Mouse (Mus musculus) liver, embryonic 14.5 days (tissue): Measurements from ENCODE around the gene Olfr522.

ENCODE experiments used
- CTCF ChIP-seq: IDR thresholded peaks from 2 replicates; pipeline ENCODE4 v1.5.1; 2016; ENCODE audit warnings: antibody characterized with exemption, low read depth, control low read depth
- EP300 ChIP-seq: IDR thresholded peaks from 2 replicates; pipeline ENCODE4 v1.6.1; 2016; ENCODE audit warnings: antibody characterized with exemption, low read depth

- no peak for TF ChIP-seq CTCF
- no peak for TF ChIP-seq EP300
Measured at GRCm38 (mm10) chr7:140194031-140194430, 29.5 kb upstream of the Olfr522 start.
